Mouse (Mus musculus) pancreas, adult 10 weeks (tissue): ENCODE results near the gene Chst3. TPM values are rescaled to one million over a fixed set of nuclear protein-coding genes. Genes with fewer than 3 reads are reported as not detected.

Experiments used
- polyA plus RNA-seq: library from polyadenylated mRNA; stranded (reverse); fragments of 350-450 nt; fragmentation: Illumina TruSeq; extraction: RNeasy Lipid Tissue Mini Kit (QIAGEN cat#74804); gene quantifications from one replicate; pipeline ENCODE4 v1.2.3, GENCODE M21; 2015; ENCODE audit warnings: low read depth, low replicate concordance; ENCODE audit not compliant: insufficient read depth

The Chst3 gene
- 0.26 TPM for polyA plus RNA-seq

DNA sequence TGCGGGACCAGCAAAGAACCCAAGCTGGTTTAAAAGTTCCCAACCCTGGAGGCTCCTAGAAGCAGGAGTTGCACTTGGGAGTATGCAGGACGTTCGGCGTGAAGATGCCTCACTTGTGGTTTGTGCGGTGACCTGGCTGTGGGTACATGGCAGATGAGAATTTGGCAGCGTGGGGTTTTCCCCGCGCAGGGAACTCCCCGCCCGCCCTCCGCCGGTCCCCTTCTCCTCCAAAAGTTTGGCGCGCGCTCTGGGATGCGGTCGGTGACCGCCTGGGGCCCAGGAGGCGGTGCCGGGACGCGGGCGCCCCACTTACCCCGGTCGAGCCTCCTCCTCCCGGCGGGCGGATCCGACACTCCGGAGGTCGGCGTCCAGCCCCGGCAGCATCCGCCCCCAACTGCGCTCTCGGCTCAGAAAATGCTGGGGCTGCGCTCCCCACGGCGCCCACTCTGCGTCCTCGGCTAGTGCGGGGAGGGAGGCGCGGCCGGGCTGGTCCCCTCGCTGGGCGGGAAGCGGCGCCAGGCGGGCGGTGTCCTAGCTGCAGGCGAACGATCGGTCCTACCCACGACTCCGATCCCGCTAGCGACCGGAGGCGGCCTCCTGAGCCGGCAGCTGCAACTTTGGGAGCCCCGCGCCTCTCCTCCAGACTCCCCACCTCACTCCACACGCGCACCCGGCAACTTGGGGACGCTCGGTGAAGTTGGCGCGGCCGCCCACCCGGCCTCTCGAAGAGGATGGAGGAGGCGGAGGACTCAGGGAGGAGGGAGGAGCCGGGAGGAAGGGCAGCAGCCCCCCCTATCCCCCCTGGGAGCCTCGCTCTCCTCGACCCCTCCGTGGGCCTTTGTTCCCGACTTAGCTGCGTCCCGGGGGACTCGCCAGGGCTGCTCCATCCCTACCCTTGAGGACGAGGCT is at the start of gene Chst3:
Chst3 (minus strand) TSS at position 670 of the 909 bp plus-strand sequence.

Other genes starting within 250 kb of the Chst3 start
- gene Ascc1, start 216.5 kb downstream of the Chst3 start, polyA plus RNA-seq: 5.5 TPM
- 13.8 TPM for gene Anapc16, start 216.1 kb downstream of the Chst3 start, polyA plus RNA-seq
- 18.0 TPM for gene Spock2, start 113.0 kb downstream of the Chst3 start, polyA plus RNA-seq
- gene Psap, start 58.4 kb upstream of the Chst3 start, polyA plus RNA-seq: 149 TPM
- 4.8 TPM for gene Vsir, start 127.6 kb upstream of the Chst3 start, polyA plus RNA-seq
- gene Gm17455, start 180.5 kb upstream of the Chst3 start, polyA plus RNA-seq: not detected